Mouse (Mus musculus): ENCODE measurements around the gene Map3k9. TPM values are rescaled to one million over a fixed set of nuclear protein-coding genes. Genes with fewer than 3 reads are reported as not detected.

Map3k9 gene
- 10 to 100 TPM; 57.3 to 57.4 TPM for total RNA-seq (2021)
- long read RNA-seq, experiment 1, partial matches to known transcripts: 6 of 8 reads
- long read RNA-seq, experiment 1, other reads (novel, unspliced or antisense): 0 of 8 reads
- long read RNA-seq, experiment 2, partial matches to known transcripts: 1 of 5 reads
- long read RNA-seq, experiment 2, other reads (novel, unspliced or antisense): 1 of 5 reads

DNA sequence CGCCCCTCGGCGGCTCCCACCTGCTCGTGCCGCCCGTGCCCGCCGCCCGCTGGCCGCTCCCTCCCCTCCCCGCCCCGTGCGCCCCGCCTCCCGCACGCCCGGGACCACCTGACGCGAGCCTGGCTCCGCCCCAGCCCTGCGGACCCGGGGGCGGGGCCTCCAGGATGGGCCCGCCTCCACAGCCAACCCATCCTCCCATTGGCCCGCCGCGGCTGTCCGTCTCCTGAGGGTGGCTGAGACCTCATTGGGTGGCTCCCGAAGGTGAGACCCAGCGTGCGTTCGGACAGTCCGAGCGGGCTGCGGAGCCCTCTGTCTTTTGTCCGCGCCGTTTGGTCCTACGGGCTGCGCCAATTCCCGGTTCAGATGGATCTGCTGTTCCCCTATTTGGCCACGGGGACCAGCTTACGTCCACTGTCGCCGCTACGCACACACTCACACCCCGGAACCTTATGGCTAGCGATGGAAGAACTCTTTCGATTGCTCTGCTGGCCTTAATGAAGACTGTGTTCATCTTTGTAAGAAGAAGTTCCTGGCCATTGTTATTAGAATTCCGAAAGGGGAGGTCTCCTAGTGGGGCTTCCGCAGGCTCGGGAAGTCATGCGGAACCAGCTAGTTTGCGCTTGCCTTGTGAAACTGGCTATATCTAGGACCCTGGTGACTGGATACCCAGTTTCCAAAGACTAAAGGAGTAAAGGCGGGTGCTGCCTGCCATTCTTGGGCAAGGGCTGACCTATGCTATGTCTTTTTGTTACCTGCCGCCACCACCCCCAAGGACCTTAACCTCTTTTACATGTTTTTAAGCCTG, at the start of gene Map3k9:
Map3k9 (minus strand) TSS at position 71 of the 805 bp plus-strand sequence.
- peak; percentile 94 to 96 for DNase-seq (ENCODE audit: low spot score in 2 of 2)

DNA sequence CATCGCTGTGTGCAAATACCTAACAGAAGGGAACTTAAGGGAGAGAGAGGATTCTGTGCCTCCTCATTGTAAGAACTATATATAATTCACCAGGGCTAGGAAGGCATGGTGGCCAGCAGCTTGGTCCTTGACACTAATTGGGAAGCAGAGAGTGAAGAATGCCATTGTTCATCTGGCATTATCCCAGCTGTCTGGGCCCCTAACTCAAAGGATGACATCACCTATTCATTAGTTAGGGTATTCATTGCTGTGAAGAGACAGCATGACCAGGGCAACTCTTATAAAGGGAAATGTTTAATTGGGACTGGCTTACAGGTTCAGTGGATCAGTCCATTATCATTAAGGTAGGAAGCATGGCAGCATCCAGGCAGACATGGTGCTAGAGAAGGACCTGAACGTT, 47.4 kb upstream of the Map3k9 start:
- no peak for DNase-seq (ENCODE audit: low spot score in 2 of 2)

DNA sequence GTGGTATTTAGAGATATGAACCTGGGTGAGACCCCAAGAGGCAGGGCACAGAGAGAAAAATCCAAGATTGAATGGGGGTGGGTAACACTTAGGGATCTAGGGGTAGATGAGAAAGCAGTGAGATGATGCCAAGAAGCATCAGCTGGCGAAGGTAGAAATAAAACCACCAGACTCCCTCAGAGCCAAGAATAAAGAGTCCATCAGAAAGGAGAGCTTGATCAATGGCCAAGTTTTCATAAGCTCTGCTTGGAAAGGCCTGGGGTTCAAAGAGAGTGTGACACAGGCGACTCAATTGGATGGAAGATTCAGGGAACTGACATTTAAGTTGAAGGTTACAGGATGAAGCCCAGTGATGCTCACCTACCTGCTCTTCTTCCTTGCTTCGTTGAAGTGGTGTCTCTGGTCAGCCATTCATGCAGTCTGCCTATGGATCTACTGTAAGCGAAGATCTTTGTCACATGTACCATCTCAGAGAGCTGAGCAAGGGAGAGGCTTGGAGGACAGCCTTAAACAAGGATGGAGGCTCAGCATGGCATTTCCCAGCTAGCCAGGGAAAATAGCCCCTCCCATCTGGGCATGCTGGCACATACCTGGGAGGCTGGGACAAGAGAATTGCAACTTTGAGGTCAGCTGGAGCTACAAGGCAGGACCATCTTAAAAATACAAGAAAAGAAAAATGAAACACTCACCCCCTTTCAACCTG, 42.0 kb upstream of the Map3k9 start:
- DNase-seq (ENCODE audit: low spot score in 2 of 2): no peak

DNA sequence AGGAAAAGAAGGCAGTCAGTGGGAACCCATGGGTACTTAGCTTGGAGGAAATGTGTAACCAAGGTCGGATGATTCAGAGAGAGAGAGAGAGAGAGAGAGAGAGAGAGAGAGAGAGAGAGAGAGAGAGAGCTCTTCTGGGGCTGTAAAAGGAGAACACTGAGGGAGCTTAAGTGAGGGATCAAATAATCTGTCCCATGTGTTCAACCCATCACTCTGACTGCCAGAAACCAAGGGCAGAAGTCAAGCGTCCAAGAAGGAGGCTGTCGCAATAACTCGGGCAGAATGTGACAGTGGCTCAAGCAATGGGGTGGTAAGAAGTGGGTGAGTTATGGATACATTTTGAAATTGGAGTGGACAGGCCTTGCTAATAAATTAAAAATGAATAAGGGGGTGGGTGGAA, 41.2 kb upstream of the Map3k9 start:
- DNase-seq (ENCODE audit: low spot score in 2 of 2): no peak

DNA sequence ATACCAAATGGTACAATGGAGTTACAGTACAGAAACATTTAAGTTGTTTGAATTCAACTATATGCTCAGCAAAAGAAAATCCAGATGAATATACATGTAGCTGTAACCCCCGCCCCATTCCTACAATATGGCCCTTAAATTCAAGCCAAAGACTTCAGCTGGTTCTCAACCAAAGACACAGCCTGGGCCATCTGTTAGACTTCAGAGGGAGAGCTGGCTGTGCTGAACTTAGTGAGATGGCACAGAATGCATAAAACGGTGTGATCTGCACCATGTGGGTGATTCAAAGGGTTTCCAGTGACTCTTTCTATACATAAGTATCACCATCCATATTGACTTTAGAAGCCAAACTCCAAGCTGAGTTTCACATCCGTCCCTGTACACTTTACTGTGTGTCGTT, 39.7 kb upstream of the Map3k9 start:
- no peak for DNase-seq (ENCODE audit: low spot score in 2 of 2)

DNA sequence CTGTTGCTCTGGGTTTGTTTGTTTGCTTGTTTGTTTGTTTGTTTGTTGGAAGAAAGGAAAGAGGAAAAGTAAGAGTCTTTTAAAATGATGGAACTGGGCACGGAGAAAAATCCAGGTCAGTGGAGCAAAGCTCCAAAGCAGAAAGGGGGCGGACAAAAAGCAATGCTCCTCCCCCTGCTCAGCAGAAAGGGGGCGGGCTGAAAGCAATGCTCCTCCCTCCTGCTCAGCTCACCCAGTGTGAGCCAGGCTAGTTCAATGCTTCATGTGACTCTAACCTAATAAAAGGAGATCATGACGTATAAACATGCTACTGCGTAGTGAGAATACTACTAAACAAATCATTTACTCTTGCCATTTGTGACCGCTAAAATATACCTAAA, 36.1 kb upstream of the Map3k9 start:
- DNase-seq (ENCODE audit: low spot score in 2 of 2): no peak

DNA sequence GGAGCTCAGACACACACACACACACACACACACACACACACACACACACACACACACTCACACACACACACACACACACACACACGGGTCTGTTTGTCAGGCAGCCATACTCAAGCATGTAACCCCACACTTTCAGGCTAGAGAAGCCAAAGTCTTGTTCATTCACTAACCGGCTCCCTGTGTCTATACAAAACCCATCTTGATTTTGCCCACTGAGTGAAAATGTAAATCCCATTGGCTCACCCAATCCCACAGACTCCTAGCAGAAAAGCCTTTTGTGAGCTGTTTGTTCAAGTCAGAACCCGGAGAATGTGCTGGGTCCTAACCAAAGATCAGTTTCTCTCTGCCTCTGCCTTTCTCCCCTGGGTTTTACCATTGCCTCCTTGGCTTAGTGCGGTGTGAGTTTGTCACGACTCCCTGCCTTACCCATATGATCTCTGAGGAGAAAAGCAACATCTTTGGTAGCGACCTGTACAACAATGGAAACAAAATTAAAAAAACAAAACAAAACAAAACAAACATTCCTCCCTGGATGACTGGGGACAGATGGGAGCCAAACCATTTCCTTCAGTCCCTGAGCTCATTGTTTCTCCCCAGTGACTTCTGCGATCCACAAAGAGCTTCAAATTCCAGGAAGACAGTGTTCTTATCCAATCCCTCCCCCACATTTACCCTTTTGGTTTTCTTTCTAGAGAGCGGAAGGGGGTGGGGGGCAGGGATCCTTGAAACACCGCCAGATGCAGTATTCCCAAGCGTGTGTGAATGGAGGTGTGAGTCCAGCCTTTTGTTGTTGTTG, 35.6 kb upstream of the Map3k9 start:
- DNase-seq (ENCODE audit: low spot score in 2 of 2): no peak

DNA sequence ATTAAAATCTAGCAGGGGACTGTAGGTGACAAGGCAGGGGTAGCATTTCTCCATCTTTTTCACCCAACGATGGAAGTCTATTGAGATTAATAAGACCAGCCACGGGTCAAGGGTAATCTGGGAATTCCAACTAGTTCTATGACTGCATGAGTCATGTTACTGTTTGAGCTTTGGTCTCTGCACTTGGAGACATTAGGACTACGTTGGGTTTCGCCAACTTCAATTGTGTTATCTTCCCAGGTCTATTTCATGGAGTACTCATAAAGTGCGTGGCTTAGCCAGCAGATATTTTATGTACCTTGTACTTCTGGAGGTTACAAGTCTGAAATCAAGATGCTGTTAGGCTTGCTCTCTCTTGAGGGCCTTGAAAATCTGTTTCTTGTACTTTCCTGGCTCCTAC, 33.8 kb upstream of the Map3k9 start:
- DNase-seq (ENCODE audit: low spot score in 2 of 2): no peak

DNA sequence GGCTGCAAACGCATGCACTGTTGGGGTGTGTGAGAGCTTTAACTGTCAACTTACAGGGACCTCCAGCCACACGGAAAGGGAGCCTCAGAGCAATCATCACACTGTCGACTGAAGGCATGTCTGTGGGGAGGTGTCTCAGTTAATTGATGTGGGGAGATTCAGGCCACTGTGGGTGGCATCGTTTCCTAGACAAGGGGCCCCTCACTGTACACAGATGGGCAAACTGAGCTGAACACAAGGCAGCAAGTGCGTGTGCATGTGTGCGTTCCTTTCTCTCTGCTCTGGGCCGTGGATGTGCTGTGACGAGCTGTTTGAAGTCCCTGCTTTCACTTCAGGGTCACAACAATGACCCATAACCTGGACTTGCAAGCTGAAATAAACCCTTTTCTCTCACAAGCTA, 29.4 kb upstream of the Map3k9 start:
- no peak for DNase-seq (ENCODE audit: low spot score in 2 of 2)

GRCm38 (mm10) chr12:81808596-81808995, 27.6 kb upstream of the Map3k9 start:
- DNase-seq (ENCODE audit: low spot score in 2 of 2): no peak

GRCm38 (mm10) chr12:81807953-81808352, 27.0 kb upstream of the Map3k9 start:
- DNase-seq (ENCODE audit: low spot score in 2 of 2): no peak

DNA sequence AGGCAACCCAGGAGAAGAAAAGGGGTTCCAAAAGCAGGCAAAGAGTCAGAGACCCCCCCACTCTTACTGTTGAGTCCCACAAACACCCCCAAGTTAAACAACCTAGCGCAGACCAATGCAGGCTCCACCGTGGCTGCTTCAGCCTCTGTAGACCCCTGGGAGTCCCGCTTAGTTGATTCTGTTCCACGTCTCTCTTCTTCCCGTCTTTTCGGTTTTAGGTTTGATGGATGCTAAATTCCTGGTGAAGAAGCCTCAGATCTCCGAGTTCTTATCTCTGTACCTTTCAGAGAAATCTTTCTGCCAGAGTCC, 26.5 kb upstream of the Map3k9 start:
- no peak for DNase-seq (ENCODE audit: low spot score in 2 of 2)

DNA sequence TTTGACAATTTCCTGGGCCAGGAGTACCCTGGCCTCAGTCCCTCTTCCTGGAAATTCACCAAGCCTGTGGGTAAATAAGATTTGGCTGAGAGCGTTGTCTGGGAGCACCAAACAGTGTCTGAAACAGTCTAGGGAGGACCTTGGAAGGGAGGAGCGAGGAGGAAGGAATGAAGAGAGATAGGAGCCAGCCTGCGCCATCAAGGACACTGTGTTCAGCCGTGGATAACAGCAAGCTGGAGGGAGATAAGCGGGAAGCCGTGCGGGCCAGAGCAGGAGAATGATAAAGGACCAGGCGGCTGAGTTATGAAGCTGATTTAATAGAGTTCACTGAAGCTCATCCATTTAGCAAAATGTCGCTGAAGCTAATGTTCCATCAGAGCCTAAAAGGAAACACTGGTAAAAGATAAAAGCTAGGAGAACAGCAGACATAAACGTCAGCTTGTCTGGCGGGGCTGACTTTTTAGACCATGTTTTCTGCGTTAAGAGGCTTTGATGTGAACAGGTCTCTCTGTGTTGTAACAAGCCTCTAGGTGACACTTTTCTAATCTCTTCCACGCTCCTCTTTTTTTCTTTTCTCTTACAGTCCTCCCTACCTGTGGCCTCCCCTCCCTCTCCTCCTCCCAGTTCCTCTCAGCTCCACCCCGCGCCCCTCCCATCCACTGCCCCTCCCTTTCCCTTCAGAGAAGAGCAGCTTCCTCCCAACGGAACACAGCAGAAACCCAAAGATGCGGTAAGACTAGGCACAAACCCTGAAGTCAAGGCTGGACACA, 26.0 kb upstream of the Map3k9 start:
- DNase-seq (ENCODE audit: low spot score in 2 of 2): no peak

DNA sequence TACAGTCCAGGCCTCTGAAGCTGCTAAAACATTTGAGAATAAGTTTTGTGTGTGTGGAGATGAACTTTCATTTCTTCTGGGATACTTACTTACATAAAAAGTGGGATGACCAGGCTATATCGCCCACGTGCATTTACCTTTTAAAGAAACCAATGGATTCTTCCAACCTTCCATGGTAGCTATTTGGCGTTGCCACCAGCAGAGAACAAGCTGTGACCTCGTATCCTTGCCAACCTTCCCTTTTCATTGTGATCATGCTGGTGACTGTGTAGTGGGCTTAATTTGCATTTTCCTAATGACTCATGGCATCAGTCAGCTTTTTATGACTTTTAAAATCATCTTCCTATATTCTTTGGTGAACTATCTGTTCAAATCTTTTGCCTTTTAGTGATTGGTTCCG, 25.1 kb upstream of the Map3k9 start:
- DNase-seq (ENCODE audit: low spot score in 2 of 2): no peak

DNA sequence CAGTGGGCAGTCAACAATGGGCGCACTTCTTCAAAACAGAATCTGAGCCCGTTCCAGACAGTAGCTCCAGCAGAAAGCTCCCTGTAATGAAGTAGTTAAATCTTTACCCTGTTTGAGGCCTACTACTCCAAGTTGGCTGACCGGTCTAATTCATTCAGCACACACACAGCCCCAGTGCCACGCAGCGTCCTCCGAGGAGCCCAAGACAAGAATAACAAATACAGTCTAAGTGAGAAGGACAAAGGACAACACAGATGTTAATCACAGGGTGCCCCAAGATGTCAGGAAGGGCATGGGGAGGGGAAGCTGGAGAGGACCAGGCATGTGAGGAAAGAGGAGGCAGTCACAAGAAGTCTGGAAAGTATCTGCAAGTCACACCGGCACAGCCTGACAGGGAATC, 22.8 kb upstream of the Map3k9 start:
- DNase-seq (ENCODE audit: low spot score in 2 of 2): no peak

GRCm38 (mm10) chr12:81803016-81803415, 22.0 kb upstream of the Map3k9 start:
- DNase-seq (ENCODE audit: low spot score in 2 of 2): no peak

GRCm38 (mm10) chr12:81801134-81801533, 20.2 kb upstream of the Map3k9 start:
- DNase-seq (ENCODE audit: low spot score in 2 of 2): no peak

DNA sequence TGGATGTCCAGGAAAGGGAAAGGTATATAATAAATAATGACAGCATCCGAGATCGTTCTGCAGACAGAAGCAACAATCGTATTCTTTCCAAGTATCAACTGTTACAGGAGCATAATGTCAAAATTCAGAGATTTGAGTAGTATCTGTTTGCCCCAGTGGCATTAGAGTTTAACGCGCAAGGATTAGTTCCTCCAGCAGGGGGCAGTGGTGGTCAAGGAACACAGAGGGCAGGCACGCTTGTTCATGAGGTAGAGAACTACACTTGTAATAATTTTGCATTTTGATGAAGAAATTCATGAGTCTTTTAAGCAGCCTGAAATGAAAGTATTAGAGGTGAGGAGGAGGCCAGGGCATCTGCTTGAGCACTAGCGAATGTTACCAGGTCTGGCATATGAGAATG, 15.6 kb upstream of the Map3k9 start:
- peak; percentile 81 to 90 for DNase-seq (ENCODE audit: low spot score in 2 of 2)

- DNase-seq (ENCODE audit: low spot score in 2 of 2): no peak
Measured at GRCm38 (mm10) chr12:81792511-81793218, 11.7 kb upstream of the Map3k9 start.

DNA sequence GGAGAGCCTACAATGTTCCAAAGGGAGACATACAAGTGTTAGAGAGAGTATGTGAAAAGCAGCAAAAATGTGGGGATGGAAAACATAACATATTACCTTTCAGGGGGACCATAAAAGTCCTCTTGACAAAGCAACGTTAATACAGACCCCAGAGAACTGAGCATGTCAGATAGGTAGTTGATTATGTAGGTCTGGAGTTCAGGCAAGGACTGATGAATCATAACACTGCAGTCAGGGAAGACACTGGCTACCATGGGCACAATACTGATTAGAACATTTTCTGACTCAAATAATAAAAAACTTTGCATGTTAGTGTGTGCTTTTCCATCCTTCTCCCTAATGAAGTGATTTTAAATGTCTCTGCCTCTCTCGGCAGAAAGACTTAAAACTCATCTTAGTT, 8.5 kb upstream of the Map3k9 start:
- no peak for DNase-seq (ENCODE audit: low spot score in 2 of 2)

All from left cerebral cortex, adult 18-20 months (tissue).